ENCODE assay signal across 18 mouse cellular contexts in genomic region chr3:124548898-124549297, GRCm38 (mm10). TPM values are rescaled to one million over a fixed set of nuclear protein-coding genes. Genes with fewer than 3 reads are reported as not detected.
DNase-seq lines count a peak whose midpoint lies in the region; ATAC-seq and TF ChIP-seq lines count a peak whose summit lies in the region.
"Had no signal": no experiment of that assay in that cellular context is flagged by ENCODE, and none has a peak within 500 bp of the region (broad histone marks: within the 10 kb centered on the region; RNA-seq: fewer than 3 reads in every experiment).

No protein-coding gene starts in this region.

- 0 out of 2 replicates have a peak, but pooled peaks have one; percentile 32 for ATAC-seq in forebrain, embryonic 15.5 days (replicated peaks)
- no peak for ATAC-seq in forebrain, embryonic 11.5 days (replicated peaks; ENCODE audit: low FRiP score)

- no peak overlapping the region for H3K4me3 ChIP-seq in forebrain, embryonic 15.5 days
- H3K4me3 ChIP-seq in forebrain, embryonic 11.5 days (ENCODE audit: low read depth, low read length) = no peak overlapping the region
- no peak overlapping the region for H3K4me3 ChIP-seq in layer of hippocampus, adult 2 months
- H3K4me3 ChIP-seq: heart, embryonic 10.5 days; stomach, embryonic 15.5 days had no signal

- no peaks in the 10 kb centered on the region for H3K4me1 ChIP-seq in forebrain, embryonic 15.5 days
- no peaks in the 10 kb centered on the region for H3K4me1 ChIP-seq in forebrain, embryonic 11.5 days (replicated peaks; ENCODE audit: control insufficient read depth, insufficient read depth, low read length)
- H3K4me1 ChIP-seq: heart, embryonic 10.5 days; stomach, embryonic 15.5 days had no signal

- WGBS in forebrain, embryonic 15.5 days = 82% methylated on average over 10 of the region's 10 CpGs
- 92% methylated on average over 10 of the region's 10 CpGs for WGBS in forebrain, embryonic 11.5 days

- no peak overlapping the region for H3K27ac ChIP-seq in forebrain, embryonic 15.5 days (replicated peaks)
- no peak overlapping the region for H3K27ac ChIP-seq in forebrain, embryonic 11.5 days (ENCODE audit: low read depth, low read length)
- H3K27ac ChIP-seq in layer of hippocampus, adult 2 months = no peak overlapping the region
- H3K27ac ChIP-seq: heart, embryonic 10.5 days; liver, embryonic 14.5 days; macrophage; stomach, embryonic 15.5 days had no signal

- H3K9me3 ChIP-seq in forebrain, embryonic 15.5 days = no peaks in the 10 kb centered on the region
- H3K9me3 ChIP-seq in forebrain, embryonic 11.5 days (ENCODE audit: control insufficient read depth, low read length) = no peaks in the 10 kb centered on the region
- H3K9me3 ChIP-seq: heart, embryonic 10.5 days; stomach, embryonic 15.5 days had no signal

- TF ChIP-seq CTCF in layer of hippocampus, adult 2 months (conservative IDR thresholded peaks at IDR 0.05) = no peak

- H3K36me3 ChIP-seq in forebrain, embryonic 15.5 days = no peaks in the 10 kb centered on the region
- no peaks in the 10 kb centered on the region for H3K36me3 ChIP-seq in forebrain, embryonic 11.5 days (ENCODE audit: control insufficient read depth, insufficient read depth, low read length)
- H3K36me3 ChIP-seq: heart, embryonic 10.5 days; stomach, embryonic 15.5 days had no signal

- H3K4me2 ChIP-seq in forebrain, embryonic 15.5 days (replicated peaks) = no peak overlapping the region
- no peak overlapping the region for H3K4me2 ChIP-seq in forebrain, embryonic 11.5 days (ENCODE audit: low read depth, low read length, severe bottlenecking)
- H3K4me2 ChIP-seq: stomach, embryonic 15.5 days had no signal

- no peak for DNase-seq in forebrain, embryonic 11.5 days (ENCODE audit: low spot score)
- DNase-seq in layer of hippocampus, adult 11-12 months (ENCODE audit: low spot score) = peak; percentile 2
- DNase-seq in layer of hippocampus, adult 2 months (ENCODE audit: low spot score in 2 of 2) = no peak
- peak; percentile 19 for DNase-seq in embryo, embryonic 10.5 days (ENCODE audit: low spot score)
- peak; percentile 18 for DNase-seq in neural tube, embryonic 10.5 days (ENCODE audit: extremely low spot score, low spot score)
- no peak for DNase-seq in gastrocnemius, adult 18-20 months (ENCODE audit: low spot score)
- DNase-seq in gastrocnemius, adult 8-10 months (ENCODE audit: low spot score in 2 of 2) = no peak
- DNase-seq: cerebellum, adult 8-10 months; kidney, adult 9 months; thymus, postnatal 25 days had no signal

- no peak overlapping the region for H3K9ac ChIP-seq in forebrain, embryonic 15.5 days (replicated peaks)
- H3K9ac ChIP-seq in forebrain, embryonic 11.5 days (ENCODE audit: low read length) = no peak overlapping the region
- H3K9ac ChIP-seq: liver, embryonic 14.5 days; stomach, embryonic 15.5 days had no signal

- no peaks in the 10 kb centered on the region for H3K27me3 ChIP-seq in forebrain, embryonic 15.5 days
- no peaks in the 10 kb centered on the region for H3K27me3 ChIP-seq in forebrain, embryonic 11.5 days (ENCODE audit: control insufficient read depth, insufficient read depth, low read length)
- H3K27me3 ChIP-seq: stomach, embryonic 15.5 days had no signal

RNA-seq across cellular contexts. Expression of gene 1700003H04Rik, which starts 32.0 kb away (rescaled TPM):
- not detected in 2 replicates for polyA plus RNA-seq in forebrain, embryonic 15.5 days (2015; fragmentation: Nextera tagmentation; extraction: Ambion mirVana)
- not detected in 2 replicates for polyA plus RNA-seq in forebrain, embryonic 11.5 days (2014; fragmentation: Nextera tagmentation; extraction: Ambion mirVana)
- not detected for total RNA-seq in layer of hippocampus, adult 2 months (2021)
- total RNA-seq in gastrocnemius, adult 18-20 months (2021) = not detected
- total RNA-seq in gastrocnemius, adult 8-10 months (2022) = not detected
- total RNA-seq: adrenal gland, postnatal 4 days; hematopoietic stem cell, adult 5-6 weeks; left cerebral cortex, postnatal 25 days had no signal
- polyA plus RNA-seq: heart, embryonic 10.5 days; liver, embryonic 14.5 days; macrophage; stomach, embryonic 15.5 days had no signal

Comparison
In these comparisons a context has a peak if more than half of its experiments do, and no peak if none do; other contexts are left out.
1. DNase-seq: peak in layer of hippocampus, adult 11-12 months (single experiment), embryo, embryonic 10.5 days (single experiment) and neural tube, embryonic 10.5 days (single experiment); none in forebrain, embryonic 11.5 days (single experiment), layer of hippocampus, adult 2 months (0 of 2), gastrocnemius, adult 18-20 months (single experiment) and gastrocnemius, adult 8-10 months (0 of 2).